Mouse (Mus musculus) myocyte (in vitro differentiated cells): Measurements from ENCODE around the gene Prune1. TPM values are rescaled to one million over a fixed set of nuclear protein-coding genes. Genes with fewer than 3 reads are reported as not detected.

Experiments
- H3K27me3 ChIP-seq: one replicate; pipeline ENCODE4 v1.6.1; 2011; ENCODE audit not compliant: control insufficient read depth, insufficient read depth, insufficient read length
- H3K36me3 ChIP-seq: one replicate; pipeline ENCODE4 v1.6.1; 2011; ENCODE audit not compliant: control insufficient read depth, insufficient read depth
- H3K4me2 ChIP-seq: one replicate; pipeline ENCODE4 v1.6.1; 2011; ENCODE audit warnings: low read depth, control low read depth
- H3K4me3 ChIP-seq: one replicate; pipeline ENCODE4 v1.5.1; 2011; ENCODE audit warnings: mild to moderate bottlenecking, control low read depth, moderate library complexity
- H3K79me2 ChIP-seq: one replicate; pipeline ENCODE4 v1.6.1; 2011; ENCODE audit not compliant: control insufficient read depth, insufficient read depth
- H3ac ChIP-seq: one replicate; pipeline ENCODE4 v1.6.1; 2011; ENCODE audit not compliant: control insufficient read depth, insufficient read length
- CEBPB ChIP-seq: IDR thresholded peaks from 2 replicates; pipeline ENCODE4 v1.6.1; 2011; ENCODE audit warnings: mild to moderate bottlenecking, moderate library complexity; ENCODE audit not compliant: poor library complexity, insufficient read depth, severe bottlenecking
- E2F4 ChIP-seq: IDR thresholded peaks from one replicate; pipeline ENCODE4 v1.6.1; 2011; ENCODE audit warnings: mild to moderate bottlenecking, control low read depth, moderate library complexity; ENCODE audit not compliant: insufficient read depth
- MAX ChIP-seq: IDR thresholded peaks from one replicate; pipeline ENCODE4 v1.6.1; 2011; ENCODE audit warnings: low read depth, mild to moderate bottlenecking, control low read depth
- MYOD1 ChIP-seq, 3 experiments: IDR thresholded peaks; one replicate each; pipeline ENCODE4 v1.6.1; 2011; ENCODE audit warnings: control low read depth in 2 of 3, low read depth in 2 of 3, mild to moderate bottlenecking in 2 of 3, moderate library complexity in 1 of 3; ENCODE audit not compliant: insufficient read length in 2 of 3, control insufficient read depth in 1 of 3
- MYOG ChIP-seq, 3 experiments: IDR thresholded peaks; one replicate each; pipeline ENCODE4 v1.6.1; 2011; ENCODE audit warnings: control low read depth in 2 of 3, low read depth in 2 of 3, mild to moderate bottlenecking in 2 of 3; ENCODE audit not compliant: insufficient read length in 2 of 3, control insufficient read depth in 1 of 3, insufficient read depth in 1 of 3
- POLR2A ChIP-seq: IDR thresholded peaks from one replicate; pipeline ENCODE4 v1.6.1; 2011; ENCODE audit warnings: low read depth, mild to moderate bottlenecking, control low read depth, moderate library complexity; ENCODE audit not compliant: insufficient read length
- POLR2AphosphoS2 ChIP-seq: IDR thresholded peaks from one replicate; pipeline ENCODE4 v1.6.1; 2011; ENCODE audit warnings: low read depth, control low read depth; ENCODE audit not compliant: insufficient read length
- REST ChIP-seq: IDR thresholded peaks from one replicate; pipeline ENCODE4 v1.6.1; 2011; ENCODE audit warnings: mild to moderate bottlenecking, control low read depth, moderate library complexity; ENCODE audit not compliant: insufficient read depth, insufficient read length
- SRF ChIP-seq: IDR thresholded peaks from one replicate; pipeline ENCODE4 v1.6.1; 2011; ENCODE audit warnings: low read depth; ENCODE audit not compliant: control insufficient read depth, insufficient read length
- TCF12 ChIP-seq: IDR thresholded peaks from one replicate; pipeline ENCODE4 v1.6.1; 2011; ENCODE audit warnings: mild to moderate bottlenecking, control low read depth; ENCODE audit not compliant: poor library complexity, insufficient read depth, severe bottlenecking
- TCF3 ChIP-seq: IDR thresholded peaks from one replicate; pipeline ENCODE4 v1.6.1; 2011; ENCODE audit warnings: low read depth, control low read depth; ENCODE audit not compliant: insufficient read length
- USF1 ChIP-seq: IDR thresholded peaks from one replicate; pipeline ENCODE4 v1.6.1; 2011; ENCODE audit warnings: low read depth, mild to moderate bottlenecking, control low read depth, moderate library complexity
- polyA plus RNA-seq: library from polyadenylated mRNA; unstranded; fragments of >200 nt; fragmentation: generic; extraction: Trizol; gene quantifications from one replicate; pipeline ENCODE4 v1.2.1, GENCODE M21; 2012; ENCODE audit warnings: missing spikeins

Gene Prune1
- polyA plus RNA-seq, 1 experiment = 43.1 TPM

- Histone ChIP-seq H3K4me3 (no peak overlapping the region), H3K4me2 (no peak overlapping the region), H3K27me3 (no peaks in the 10 kb centered on the region), H3K36me3 (peaks cover 41% of the 10 kb centered on the region), H3K79me2 (no peaks in the 10 kb centered on the region), H3ac (no peak overlapping the region)
- TF ChIP-seq E2F4 (no peak), USF1 (no peak), CEBPB (no peak), POLR2A (no peak), MAX (no peak), MYOG (IDR thresholded peaks at IDR 0.05; ENCODE audit: control insufficient read depth in 1 of 3, insufficient read depth in 1 of 3, insufficient read length in 2 of 3, low read depth in 2 of 3) (no peak), POLR2AphosphoS2 (no peak), REST (no peak), TCF3 (no peak), SRF (no peak), TCF12 (no peak), MYOD1 (IDR thresholded peaks at IDR 0.05; ENCODE audit: control insufficient read depth in 1 of 3, insufficient read length in 2 of 3, low read depth in 2 of 3) (no peak)
Measured at GRCm38 (mm10) chr3:95256931-95257330, 24.9 kb downstream of the Prune1 start.

GRCm38 (mm10) chr3:95250783-95251424 is 31.0 kb downstream of the Prune1 start, which contains the start of gene Bnipl:
Gene Bnipl, minus strand, starts transcription at chr3:95251193.
- no peak within 1 kb of the TSS for H3ac ChIP-seq
- H3K27me3 ChIP-seq = no peaks in the 10 kb centered on the region
- no peak for TF ChIP-seq E2F4
- TF ChIP-seq MYOG (IDR thresholded peaks at IDR 0.05; ENCODE audit: control insufficient read depth in 1 of 3, insufficient read depth in 1 of 3, insufficient read length in 2 of 3, low read depth in 2 of 3) = no peak
- no peak for TF ChIP-seq CEBPB
- H3K4me3 ChIP-seq = no peak within 1 kb of the TSS
- no peaks in the 10 kb centered on the region for H3K79me2 ChIP-seq
- H3K36me3 ChIP-seq = peaks cover 17% of the 10 kb centered on the region
- H3K4me2 ChIP-seq = no peak within 1 kb of the TSS

GRCm38 (mm10) chr3:95250361-95250760 is 31.5 kb downstream of the Prune1 start:
- H3K4me3 ChIP-seq = no peak overlapping the region
- TF ChIP-seq MAX (no peak), SRF (no peak), MYOD1 (IDR thresholded peaks at IDR 0.05; ENCODE audit: control insufficient read depth in 1 of 3, insufficient read length in 2 of 3, low read depth in 2 of 3) (no peak), E2F4 (no peak), REST (no peak), POLR2A (no peak), MYOG (IDR thresholded peaks at IDR 0.05; ENCODE audit: control insufficient read depth in 1 of 3, insufficient read depth in 1 of 3, insufficient read length in 2 of 3, low read depth in 2 of 3) (no peak)
- H3K27me3 ChIP-seq = no peaks in the 10 kb centered on the region
- no peak overlapping the region for H3ac ChIP-seq
- no peaks in the 10 kb centered on the region for H3K79me2 ChIP-seq
- H3K4me2 ChIP-seq = no peak overlapping the region
- peaks cover 12% of the 10 kb centered on the region for H3K36me3 ChIP-seq

GRCm38 (mm10) chr3:95247660-95248336 is 34.1 kb downstream of the Prune1 start:
- Histone ChIP-seq H3K4me2 (no peak overlapping the region), H3K27me3 (no peaks in the 10 kb centered on the region), H3ac (no peak overlapping the region), H3K4me3 (no peak overlapping the region), H3K36me3 (peaks cover 5% of the 10 kb centered on the region), H3K79me2 (no peaks in the 10 kb centered on the region)
- TF ChIP-seq POLR2AphosphoS2 (no peak), E2F4 (no peak), MAX (no peak)

- Histone ChIP-seq H3K4me3 (no peak overlapping the region), H3K36me3 (peaks cover 5% of the 10 kb centered on the region), H3ac (no peak overlapping the region), H3K79me2 (no peaks in the 10 kb centered on the region), H3K4me2 (no peak overlapping the region), H3K27me3 (no peaks in the 10 kb centered on the region)
- TF ChIP-seq CEBPB (peak; percentile 84), USF1 (no peak)
Measured at GRCm38 (mm10) chr3:95246465-95247231, 35.2 kb downstream of the Prune1 start.
